Mouse (Mus musculus): ENCODE results near the gene Plppr3. TPM values are rescaled to one million over a fixed set of nuclear protein-coding genes. Genes with fewer than 3 reads are reported as not detected.

Plppr3 gene
- total and polyA plus RNA-seq, 3 experiments: 1.2 to 4.6 (median 2.2) TPM

DNA sequence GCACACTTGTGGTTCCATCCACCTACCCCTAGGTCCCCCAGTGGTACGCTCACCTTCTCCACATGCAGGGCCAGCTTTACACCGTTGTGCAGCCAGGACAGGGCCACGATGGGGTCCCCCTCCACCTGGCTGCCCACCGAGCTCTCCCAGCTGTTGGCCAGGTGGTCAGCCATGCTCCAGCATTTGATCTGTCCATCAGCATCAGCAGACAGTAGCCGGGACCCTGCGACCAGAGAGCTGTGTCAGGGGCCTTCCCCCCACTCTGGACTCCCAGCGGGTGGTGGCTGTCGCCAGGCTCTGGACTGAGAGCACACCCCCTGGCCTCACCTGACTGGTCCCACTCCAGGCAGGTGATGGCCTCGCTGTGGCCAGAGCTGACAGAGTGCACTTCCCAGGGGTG, 32.3 kb upstream of the Plppr3 start:
- DNase-seq: no peak

DNA sequence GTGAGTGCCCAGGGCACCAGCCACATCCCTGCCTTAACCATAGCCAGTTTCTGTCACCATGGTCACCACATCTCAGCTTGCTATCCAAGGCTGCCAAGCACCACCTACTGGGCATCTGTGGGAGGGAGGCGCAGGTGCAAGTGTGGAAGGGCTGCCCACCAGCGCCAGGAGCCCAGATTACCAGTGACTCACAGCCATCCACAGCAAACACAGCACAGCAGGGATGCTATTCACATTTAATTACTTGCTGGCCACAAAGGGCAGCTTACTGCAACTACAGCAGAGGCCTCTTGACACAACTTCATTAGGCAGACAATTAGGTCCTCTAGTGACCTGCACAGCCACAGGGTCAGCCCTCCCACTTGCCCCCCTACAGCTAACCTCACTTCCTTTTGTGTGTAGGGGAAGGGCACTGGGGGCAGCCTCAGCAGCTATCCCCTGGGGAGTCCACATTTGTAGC, 26.5 kb upstream of the Plppr3 start:
- no peak for DNase-seq

- no peak for DNase-seq
These were observed 23.1 kb upstream of the Plppr3 start for GRCm38 (mm10) chr10:79897316-79898245.

DNA sequence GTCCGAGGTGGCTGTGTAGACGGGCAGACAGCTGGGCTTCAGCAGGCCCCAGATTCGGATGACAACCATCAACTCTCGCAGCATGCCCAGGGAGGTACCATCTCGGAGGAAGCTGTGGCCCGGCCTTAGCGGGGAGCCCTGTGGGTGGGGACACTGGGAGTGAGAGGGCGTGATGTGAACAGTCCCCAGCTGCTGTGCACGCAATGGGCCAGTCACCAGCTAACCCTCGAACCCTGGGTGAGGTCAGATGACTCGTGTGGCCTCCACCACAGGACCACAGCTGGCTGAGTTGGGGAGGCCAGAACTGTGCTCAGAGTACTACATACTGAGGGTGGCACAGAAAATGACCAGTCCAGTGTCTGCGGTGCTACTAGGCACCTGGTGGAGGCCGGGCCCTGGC, 22.4 kb upstream of the Plppr3 start:
- DNase-seq: peak; percentile 38

- no peak for DNase-seq
These were observed 21.9 kb upstream of the Plppr3 start for GRCm38 (mm10) chr10:79896306-79896705.

GRCm38 (mm10) chr10:79892451-79893118, 18.2 kb upstream of the Plppr3 start:
- peak; percentile 80 for DNase-seq

DNA sequence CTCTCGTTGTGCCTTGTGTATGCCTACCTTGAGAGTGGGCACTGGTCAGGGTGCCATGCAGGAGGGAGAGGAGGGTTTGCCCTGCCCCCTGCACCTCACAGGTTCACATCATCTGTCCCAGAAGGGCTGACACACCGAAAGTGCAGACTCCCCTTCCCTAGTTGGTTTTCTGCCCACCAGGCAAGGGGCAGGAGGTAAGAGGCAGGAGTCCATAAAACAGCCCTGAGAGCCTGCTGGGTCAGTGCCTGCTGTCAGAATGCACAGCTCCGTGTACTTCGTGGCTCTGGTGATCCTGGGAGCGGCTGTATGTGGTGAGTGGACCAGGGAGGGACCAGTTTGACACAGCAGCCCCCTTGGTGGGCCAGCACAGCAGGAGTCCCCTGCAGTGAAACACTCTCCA, 16.2 kb upstream of the Plppr3 start, which contains the start of gene Cfd:
Cfd (plus strand) TSS at position 184 of the 400 bp plus-strand sequence.
- no peak for DNase-seq

DNA sequence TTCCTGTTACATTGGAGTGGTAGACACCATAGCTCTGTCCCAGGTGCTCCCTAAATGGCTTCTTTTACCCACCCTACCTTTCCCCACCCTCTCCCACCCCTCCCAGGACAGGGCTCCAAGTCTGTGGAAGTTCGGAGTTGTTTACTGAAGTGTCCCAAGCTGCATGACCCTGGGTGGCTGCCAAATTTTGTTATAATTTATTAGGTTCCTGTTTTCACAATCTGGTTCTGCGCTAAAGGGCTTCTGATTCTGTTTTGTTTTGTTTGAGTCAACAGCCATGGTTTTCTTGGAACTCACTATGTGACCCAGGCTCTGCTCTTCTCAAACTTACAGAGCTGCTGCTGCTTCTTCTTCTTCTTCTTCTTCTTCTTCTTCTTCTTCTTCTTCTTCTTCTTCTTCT, 15.0 kb upstream of the Plppr3 start:
- DNase-seq: peak; percentile 73

DNA sequence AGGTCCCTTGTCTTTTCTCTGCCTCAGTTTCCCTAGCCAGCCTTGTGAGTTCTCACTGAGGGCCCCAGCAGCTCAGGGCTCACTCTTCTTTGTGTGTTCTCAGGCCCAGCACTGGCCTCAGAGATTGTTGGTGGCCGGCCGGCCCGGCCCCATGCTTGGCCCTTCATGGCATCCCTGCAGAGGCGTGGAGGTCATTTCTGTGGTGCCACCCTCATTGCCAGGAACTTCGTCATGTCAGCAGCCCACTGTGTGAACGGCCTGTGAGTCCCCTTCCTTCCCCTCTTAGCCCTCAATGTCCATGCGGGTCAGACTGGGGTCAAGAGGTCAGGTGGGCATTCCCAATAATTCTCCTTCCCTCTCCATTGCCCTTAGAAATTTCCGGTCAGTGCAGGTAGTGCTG, 12.2 kb upstream of the Plppr3 start:
- DNase-seq: no peak

GRCm38 (mm10) chr10:79886054-79886453, 11.6 kb upstream of the Plppr3 start, which contains the start of gene Elane:
Gene Elane (plus strand): TSS chr10:79886247.
- no peak for DNase-seq

- peak; percentile 78 for DNase-seq
These were observed 10.5 kb upstream of the Plppr3 start for GRCm38 (mm10) chr10:79884938-79885337.

DNA sequence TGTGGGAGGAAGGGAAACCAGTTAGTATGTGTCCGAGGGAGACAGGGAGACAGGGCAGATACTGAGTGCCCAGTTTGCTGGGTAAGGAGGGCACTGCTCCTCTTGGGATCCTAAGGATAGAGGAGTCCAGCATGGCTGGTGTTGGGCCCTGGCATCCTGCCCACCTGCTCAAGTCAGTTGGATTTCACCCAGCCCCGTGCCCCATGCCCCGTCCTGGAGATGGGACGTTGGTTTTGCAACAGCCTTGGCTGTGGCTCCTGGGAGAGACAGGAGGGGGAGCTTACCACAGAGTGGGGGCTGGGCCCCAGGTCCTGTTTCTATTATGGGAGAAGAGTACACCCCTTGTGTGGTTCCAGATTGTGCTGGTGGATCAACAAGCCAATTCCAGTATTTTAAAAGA, 10.0 kb upstream of the Plppr3 start:
- peak; percentile 89 for DNase-seq

GRCm38 (mm10) chr10:79883297-79884084, 9.1 kb upstream of the Plppr3 start:
- peak; percentile 81 for DNase-seq

DNA sequence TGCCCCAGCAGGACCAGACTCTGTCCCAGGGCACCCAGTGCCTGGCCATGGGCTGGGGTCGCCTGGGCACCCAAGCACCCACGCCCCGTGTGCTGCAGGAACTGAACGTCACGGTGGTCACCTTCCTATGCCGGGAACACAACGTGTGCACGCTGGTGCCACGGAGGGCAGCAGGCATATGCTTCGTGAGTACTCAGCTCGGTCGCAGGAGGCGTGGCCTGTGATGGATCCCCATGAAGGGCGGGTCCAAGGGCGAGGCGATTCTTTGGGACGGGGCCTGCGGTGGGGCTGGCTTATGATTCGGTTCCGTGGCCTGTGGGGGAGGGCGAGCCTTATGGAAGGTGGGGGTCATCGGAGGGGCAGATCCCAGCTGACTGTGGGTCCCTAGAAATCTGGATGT, 7.5 kb upstream of the Plppr3 start:
- no peak for DNase-seq

GRCm38 (mm10) chr10:79880721-79881120, 6.3 kb upstream of the Plppr3 start:
- DNase-seq: no peak

DNA sequence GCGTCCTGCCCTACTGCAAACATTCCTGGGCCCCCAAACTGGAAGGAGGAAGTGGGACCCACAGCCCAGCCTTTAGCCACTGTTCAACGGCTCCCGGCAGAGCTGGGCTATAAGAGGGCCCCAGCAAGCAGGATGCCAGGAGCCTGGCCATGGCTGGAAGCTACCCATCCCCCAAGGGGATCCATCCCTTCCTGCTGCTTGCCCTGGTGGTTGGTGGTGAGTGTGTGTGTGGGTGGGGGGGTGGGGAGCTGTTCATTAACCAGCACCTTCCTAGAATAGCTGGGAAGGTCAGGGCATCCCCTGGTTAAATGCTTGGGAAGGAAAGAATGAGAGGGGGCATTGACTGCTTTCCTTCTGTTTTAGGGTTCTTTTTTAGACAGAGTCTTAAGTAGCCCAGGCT, 5.1 kb upstream of the Plppr3 start:
- no peak for DNase-seq

- peak; percentile 59 for DNase-seq
These were observed 3.3 kb upstream of the Plppr3 start for GRCm38 (mm10) chr10:79877757-79878156.

DNA sequence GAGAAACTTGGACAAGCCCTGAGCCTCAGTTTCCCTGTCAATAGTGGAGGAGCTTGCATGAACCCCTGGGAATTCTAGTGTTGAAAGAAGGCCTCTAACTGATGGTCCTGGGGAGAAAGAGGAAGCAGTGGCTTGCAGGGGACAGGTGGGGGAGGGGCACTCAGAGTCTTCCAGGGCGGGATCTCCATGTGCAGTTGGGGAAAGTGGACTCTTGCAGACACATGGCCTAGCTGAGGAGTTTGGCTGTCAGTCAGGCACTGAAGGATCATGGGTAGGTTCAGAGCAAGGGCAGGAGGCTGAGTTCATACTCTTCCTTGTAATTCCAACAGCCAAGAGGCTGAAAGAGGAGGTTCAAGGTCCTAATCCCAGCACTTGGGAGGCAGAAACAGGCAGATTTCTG, 2.7 kb upstream of the Plppr3 start:
- no peak for DNase-seq

DNA sequence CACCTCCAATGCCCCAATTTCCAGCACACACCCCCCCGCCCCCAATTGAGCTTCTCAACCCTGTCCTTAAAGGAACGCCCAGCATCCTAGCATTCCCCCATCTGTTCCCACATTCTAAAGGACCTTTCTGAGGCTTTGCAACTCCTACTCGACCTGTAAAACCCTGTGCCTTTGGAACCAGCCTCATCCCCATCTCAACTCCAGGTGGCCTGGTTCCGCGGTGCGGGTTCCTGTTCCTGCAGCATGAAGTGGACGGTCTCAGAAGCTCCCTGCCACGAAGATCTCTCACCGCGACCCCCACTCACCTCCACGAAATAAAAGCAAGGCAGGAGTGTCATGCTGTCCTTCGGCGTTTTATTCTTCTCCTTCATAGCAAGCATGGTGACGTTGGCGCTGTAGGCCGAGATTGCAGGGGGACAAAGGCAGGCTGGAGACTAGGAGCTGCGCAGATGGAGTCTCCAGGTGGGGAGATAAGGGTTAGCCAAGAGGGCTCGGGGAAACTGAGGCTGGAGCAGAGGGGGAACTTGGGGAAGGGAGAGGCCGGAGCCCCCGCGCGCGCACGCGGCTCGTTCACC, 632 bp downstream of the Plppr3 start:
- DNase-seq: no peak

DNA sequence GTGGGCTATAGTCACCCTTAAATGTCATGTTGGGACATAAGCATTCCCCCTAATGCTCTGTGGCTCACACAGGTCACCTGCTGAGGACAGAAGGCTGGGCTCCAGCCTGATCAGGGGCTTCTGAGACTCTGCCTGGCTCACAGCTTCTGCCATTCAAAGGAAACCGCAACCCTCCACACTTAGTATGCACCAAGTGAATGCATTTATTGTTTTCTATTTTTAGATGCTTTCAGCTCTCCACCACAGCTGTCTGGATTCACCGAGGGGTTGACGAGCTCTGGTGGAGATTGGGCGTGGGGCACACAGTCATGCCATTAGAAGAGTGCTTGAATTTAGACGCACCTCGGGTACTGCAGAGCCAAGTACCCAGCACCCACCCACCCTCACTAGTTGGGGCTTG, 1.1 kb downstream of the Plppr3 start:
- DNase-seq: no peak

DNA sequence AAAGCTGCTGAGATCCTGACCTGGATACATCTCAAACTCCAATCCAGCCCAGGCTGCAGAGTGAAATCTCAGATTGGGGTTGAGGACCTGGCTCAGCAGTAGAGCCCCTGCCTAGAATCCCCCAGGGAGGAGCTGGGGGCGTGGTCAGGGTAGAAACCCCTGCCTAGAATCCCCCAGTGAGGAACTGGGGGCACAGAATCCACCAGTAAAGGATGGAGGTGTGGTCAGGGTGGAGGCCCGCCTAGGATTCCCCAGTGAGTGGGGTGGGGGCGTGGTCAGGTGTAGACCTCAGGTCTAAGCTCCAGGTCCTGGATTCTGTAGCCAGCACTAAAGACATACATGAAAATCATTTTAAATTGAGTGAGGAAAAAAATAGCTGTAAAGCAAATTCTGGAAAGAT, 1.6 kb downstream of the Plppr3 start:
- DNase-seq: no peak

GRCm38 (mm10) chr10:79871845-79872244, 2.6 kb downstream of the Plppr3 start:
- DNase-seq: no peak
